Mouse (Mus musculus): ENCODE data around the gene Galns. TPM values are rescaled to one million over a fixed set of nuclear protein-coding genes. Genes with fewer than 3 reads are reported as not detected.

The Galns gene
- polyA plus RNA-seq, 1 experiment = not detected

DNA sequence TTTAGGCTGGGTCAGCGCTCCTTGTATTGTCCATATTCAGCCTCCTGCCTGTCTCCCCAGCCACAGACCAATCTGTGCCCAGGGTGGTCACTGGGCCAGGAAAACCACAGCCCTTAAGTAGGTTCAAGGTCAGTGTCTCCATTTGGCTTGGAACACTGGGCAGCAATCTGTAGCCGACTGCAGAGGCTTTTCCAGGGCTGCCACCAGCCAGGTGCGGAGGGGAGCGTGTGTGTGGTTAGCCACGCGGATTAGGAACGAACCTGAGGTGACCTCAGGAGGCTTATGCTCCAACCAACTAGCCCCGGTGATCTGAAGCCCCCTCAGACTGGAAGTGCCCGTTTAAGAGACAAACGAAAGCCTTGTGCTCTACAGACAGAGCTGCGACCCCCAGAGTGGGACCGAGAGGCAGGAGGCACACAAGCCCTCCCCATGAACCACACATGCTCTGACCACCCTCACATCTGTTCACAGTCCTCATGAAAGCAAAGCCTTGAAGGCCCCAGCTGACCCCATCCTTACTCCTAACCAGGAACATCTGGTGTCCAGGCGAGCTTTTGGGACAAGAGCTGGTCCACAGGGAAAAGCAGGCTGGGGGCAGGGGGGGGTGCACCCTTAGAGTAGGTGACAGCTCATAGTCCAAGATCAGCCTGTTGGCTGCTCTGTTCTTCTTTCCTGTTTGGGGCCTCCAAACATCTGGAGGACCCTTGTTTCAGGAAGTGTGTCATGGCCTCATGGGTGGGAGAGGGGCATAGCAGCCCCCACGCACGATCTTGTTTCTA is 37.1 kb upstream of the Galns start:
- TF ChIP-seq CTCF (IDR thresholded peaks at IDR 0.05; ENCODE audit: insufficient read depth, low read depth, low read length) = no peak
- no peak for TF ChIP-seq POLR2A (IDR thresholded peaks at IDR 0.05; ENCODE audit: insufficient read depth, low read depth, low read length)
- WGBS = 93% methylated on average over 15 of the region's 15 CpGs
- H3K4me1 ChIP-seq (ENCODE audit: control insufficient read depth, insufficient read depth, low read length) = no peaks in the 10 kb centered on the region
- H3K27ac ChIP-seq (ENCODE audit: insufficient read depth, low read depth, low read length) = no peak overlapping the region
- H3K4me3 ChIP-seq (ENCODE audit: insufficient read depth, low read depth, low read length) = no peak overlapping the region

DNA sequence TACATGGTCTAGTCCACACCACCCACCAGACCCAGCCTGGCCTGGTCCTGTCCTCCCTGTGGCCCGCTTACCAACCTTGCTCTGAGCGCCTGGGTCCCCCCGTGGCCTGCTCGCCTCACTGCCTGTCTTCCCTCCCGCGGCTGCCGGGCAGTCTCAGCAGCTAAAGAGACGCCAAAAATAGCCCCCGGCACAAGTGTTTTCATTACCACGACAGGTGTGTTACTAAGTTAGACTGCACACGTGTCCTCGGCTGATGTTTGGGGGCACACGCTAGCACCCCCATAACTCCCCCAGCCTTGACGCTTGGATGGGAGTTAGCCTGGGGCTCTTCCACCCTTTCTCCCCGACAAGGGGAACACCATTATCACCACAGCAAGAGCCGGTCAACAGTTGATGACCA is 35.1 kb upstream of the Galns start:
- TF ChIP-seq POLR2A (IDR thresholded peaks at IDR 0.05; ENCODE audit: insufficient read depth, low read depth, low read length) (no peak), CTCF (IDR thresholded peaks at IDR 0.05; ENCODE audit: insufficient read depth, low read depth, low read length) (no peak)
- no peak overlapping the region for H3K4me3 ChIP-seq (ENCODE audit: insufficient read depth, low read depth, low read length)
- no peak overlapping the region for H3K27ac ChIP-seq (ENCODE audit: insufficient read depth, low read depth, low read length)
- 86% methylated on average over 16 of the region's 16 CpGs for WGBS
- H3K4me1 ChIP-seq (ENCODE audit: control insufficient read depth, insufficient read depth, low read length) = peaks cover 18% of the 10 kb centered on the region

DNA sequence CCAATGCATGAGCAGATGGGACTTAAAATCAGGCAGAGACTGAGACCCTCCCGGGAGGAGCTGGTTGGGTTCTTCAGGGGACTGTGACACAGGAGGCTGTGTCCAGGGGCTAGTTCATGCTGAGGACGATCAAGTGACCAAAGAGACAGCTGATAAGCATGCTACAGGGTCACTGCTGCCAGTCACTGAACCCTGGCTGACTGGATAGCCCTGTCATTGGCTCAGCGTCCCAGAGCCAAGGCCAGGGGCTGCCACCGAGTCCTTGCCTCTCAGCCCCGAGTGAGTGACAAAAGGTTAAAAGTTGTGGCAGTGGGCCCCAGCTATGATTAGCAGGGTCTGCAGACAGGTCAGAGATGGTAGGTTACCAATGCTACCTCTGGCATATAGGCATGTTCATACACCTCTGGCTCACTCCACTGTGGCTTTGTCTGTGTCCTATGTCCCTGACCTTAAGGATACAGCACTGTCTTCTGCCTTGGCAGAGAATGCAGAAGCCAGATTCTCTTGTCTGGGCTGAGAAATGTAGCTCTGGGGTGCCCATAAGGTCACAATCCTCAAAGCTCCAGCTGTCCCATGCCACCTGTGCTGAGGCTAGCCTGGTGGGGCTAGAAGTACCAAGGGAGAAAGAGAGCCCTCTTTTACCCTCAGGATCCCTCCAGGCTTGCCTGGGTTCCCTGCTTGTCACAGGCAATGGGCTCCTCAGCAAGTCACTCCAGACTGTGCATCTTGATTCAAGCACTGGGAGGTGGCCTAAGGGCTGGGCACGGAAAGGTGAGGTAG is 33.1 kb upstream of the Galns start:
- 91% methylated on average over 6 of the region's 6 CpGs for WGBS

DNA sequence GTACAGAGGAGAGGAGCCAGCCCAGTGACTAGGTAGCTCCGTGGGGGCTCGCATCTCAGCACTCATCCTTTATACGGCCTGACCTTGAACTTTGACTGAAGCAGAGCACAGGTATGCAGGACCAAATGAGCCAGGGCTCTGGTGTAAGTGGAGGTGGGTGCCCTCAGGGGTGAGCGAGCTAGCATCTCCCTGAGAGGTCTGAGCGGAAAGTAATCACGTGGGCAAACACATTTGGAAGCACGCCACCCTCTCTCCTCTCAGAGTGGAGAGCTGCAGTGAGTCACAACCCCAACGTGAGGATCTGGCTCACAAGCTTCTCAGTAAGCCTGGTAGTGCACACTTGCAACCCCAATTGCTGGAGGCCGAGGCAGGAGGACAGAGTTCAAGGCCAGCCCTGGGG is 30.8 kb upstream of the Galns start:
- Histone ChIP-seq H3K4me3 (ENCODE audit: insufficient read depth, low read depth, low read length) (no peak overlapping the region), H3K4me1 (ENCODE audit: control insufficient read depth, insufficient read depth, low read length) (peaks cover 45% of the 10 kb centered on the region), H3K27ac (ENCODE audit: insufficient read depth, low read depth, low read length) (0 out of 2 replicates have a peak overlapping the region, but pooled peaks have one; percentile 5)
- TF ChIP-seq CTCF (IDR thresholded peaks at IDR 0.05; ENCODE audit: insufficient read depth, low read depth, low read length) = no peak
- no peak for TF ChIP-seq POLR2A (IDR thresholded peaks at IDR 0.05; ENCODE audit: insufficient read depth, low read depth, low read length)
- WGBS = 24% methylated on average over 9 of the region's 9 CpGs

More for the DNA sequence above, 33.1 kb upstream of the Galns start:
- TF ChIP-seq CTCF (IDR thresholded peaks at IDR 0.05; ENCODE audit: insufficient read depth, low read depth, low read length) (no peak), POLR2A (IDR thresholded peaks at IDR 0.05; ENCODE audit: insufficient read depth, low read depth, low read length) (no peak)
- Histone ChIP-seq H3K4me3 (ENCODE audit: insufficient read depth, low read depth, low read length) (no peak overlapping the region), H3K4me1 (ENCODE audit: control insufficient read depth, insufficient read depth, low read length) (peaks cover 36% of the 10 kb centered on the region), H3K27ac (ENCODE audit: insufficient read depth, low read depth, low read length) (no peak overlapping the region)

DNA sequence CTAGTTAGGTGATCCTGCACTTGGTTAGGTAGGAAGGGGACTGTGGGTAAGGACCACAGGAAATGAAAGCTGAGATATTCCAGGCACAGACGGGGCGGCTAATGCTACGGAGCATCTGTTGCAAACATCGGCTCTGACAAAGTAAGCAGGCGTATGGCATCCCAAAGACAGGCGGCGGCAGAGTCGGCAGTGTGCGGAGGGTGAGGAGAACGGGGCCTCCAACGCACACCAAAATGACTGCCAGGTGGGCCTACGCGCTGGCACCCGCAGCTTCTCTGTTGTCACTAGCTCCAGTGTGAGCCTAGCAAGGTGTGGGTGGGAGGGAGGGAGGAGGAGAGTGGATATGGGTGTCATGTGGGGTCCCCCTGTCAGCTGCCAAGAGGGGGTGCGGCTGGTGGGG is 30.1 kb upstream of the Galns start:
- 68% methylated on average over 15 of the region's 15 CpGs for WGBS
- H3K27ac ChIP-seq (ENCODE audit: insufficient read depth, low read depth, low read length) = no peak overlapping the region
- H3K4me1 ChIP-seq (ENCODE audit: control insufficient read depth, insufficient read depth, low read length) = peaks cover 45% of the 10 kb centered on the region
- no peak overlapping the region for H3K4me3 ChIP-seq (ENCODE audit: insufficient read depth, low read depth, low read length)
- TF ChIP-seq CTCF (IDR thresholded peaks at IDR 0.05; ENCODE audit: insufficient read depth, low read depth, low read length) (no peak), POLR2A (IDR thresholded peaks at IDR 0.05; ENCODE audit: insufficient read depth, low read depth, low read length) (no peak)

DNA sequence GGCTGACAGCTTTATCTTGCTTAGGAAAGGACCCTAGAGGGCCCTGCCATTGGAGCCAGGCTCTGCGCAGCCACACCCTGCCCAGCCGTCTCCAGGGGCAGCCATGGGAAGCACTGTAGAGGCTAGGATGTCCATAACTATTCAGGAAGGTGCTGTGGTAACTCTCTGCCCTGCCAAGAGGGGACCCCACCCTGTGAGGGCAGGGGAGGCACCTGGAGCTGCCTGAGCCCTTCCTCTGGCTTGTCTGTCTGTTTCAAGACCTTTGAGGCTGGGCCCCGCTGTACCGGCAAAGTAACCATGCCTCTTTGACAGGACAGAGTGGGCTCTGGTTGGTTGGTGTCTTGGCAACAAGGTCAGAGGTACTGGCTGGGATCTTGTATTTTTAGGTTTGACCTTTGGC is 29.6 kb upstream of the Galns start:
- no peak for TF ChIP-seq POLR2A (IDR thresholded peaks at IDR 0.05; ENCODE audit: insufficient read depth, low read depth, low read length)
- TF ChIP-seq CTCF (IDR thresholded peaks at IDR 0.05; ENCODE audit: insufficient read depth, low read depth, low read length) = no peak
- no peak overlapping the region for H3K4me3 ChIP-seq (ENCODE audit: insufficient read depth, low read depth, low read length)
- no peak overlapping the region for H3K27ac ChIP-seq (ENCODE audit: insufficient read depth, low read depth, low read length)
- 96% methylated on average over 4 of the region's 4 CpGs for WGBS
- H3K4me1 ChIP-seq (ENCODE audit: control insufficient read depth, insufficient read depth, low read length) = peaks cover 45% of the 10 kb centered on the region

DNA sequence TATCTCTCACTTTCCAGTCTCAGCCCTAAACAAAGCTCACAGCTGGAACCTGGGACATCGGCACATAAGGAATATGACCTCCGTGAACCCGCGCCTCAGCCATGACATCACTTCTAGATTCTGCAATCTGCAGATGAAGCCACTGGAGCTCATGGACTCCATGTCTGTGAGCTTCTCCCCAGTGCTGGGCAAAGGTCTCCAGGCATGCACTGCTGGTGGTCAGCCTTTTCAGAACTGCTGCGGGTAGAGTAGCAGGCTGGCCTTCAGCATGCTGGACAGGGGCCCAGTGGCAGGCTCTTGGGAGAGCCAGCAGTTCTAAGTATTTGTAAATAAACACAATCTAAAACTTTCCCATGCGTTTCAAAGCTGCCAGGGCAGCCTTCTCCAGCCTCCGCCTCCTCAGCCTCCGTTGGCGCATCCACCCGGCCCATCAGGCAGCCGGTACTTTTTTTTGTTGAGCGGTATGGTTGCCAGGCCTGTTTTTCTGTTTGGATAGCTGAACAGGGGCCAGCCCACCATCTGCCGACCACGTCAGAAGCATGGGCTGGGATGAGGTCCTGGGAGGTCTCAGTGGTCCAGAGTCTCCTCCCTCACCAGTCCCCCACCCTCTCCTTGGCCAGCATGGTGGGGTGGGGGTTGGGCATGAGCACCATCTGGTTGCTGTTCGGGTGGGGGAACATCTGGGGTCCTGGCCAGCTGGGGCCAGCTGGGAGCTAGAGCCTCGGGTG is 28.4 kb upstream of the Galns start:
- 40% methylated on average over 16 of the region's 16 CpGs for WGBS
- Histone ChIP-seq H3K4me1 (ENCODE audit: control insufficient read depth, insufficient read depth, low read length) (peaks cover 45% of the 10 kb centered on the region), H3K4me3 (ENCODE audit: insufficient read depth, low read depth, low read length) (no peak overlapping the region), H3K27ac (ENCODE audit: insufficient read depth, low read depth, low read length) (no peak overlapping the region)
- TF ChIP-seq CTCF (IDR thresholded peaks at IDR 0.05; ENCODE audit: insufficient read depth, low read depth, low read length) (no peak), POLR2A (IDR thresholded peaks at IDR 0.05; ENCODE audit: insufficient read depth, low read depth, low read length) (no peak)

DNA sequence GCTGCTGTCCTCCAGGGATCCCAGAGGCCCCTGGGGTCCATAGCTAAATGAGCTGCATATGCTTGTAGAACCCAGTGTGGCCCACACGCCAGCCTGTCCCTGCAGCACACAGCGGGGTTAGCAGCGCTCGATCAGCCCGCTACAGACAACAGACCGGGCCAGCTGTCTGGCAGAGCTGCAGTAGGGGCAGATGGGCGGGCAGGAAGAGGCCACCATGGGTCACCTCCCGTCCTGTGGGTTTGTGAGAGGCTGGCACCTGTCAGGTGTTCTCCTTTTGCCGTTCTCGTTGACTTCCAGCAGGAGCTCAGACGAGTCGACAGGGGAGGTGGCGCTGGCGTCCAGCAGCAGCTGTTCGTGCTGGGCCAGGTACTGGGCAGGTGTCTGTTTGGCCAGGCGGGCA is 27.3 kb upstream of the Galns start:
- Histone ChIP-seq H3K4me3 (ENCODE audit: insufficient read depth, low read depth, low read length) (no peak overlapping the region), H3K27ac (ENCODE audit: insufficient read depth, low read depth, low read length) (no peak overlapping the region), H3K4me1 (ENCODE audit: control insufficient read depth, insufficient read depth, low read length) (peaks cover 45% of the 10 kb centered on the region)
- 91% methylated on average over 16 of the region's 16 CpGs for WGBS
- no peak for TF ChIP-seq CTCF (IDR thresholded peaks at IDR 0.05; ENCODE audit: insufficient read depth, low read depth, low read length)
- no peak for TF ChIP-seq POLR2A (IDR thresholded peaks at IDR 0.05; ENCODE audit: insufficient read depth, low read depth, low read length)

Data from olfactory bulb, adult 2 months (tissue).